Mouse (Mus musculus) gastrocnemius, postnatal 36 days (tissue): ENCODE results near the gene Usb1. TPM values are rescaled to one million over a fixed set of nuclear protein-coding genes. Genes with fewer than 3 reads are reported as not detected.
A peak's percentile ranks its signal among the peaks of the same experiment; 100 is the strongest.

Source experiments
- DNase-seq, 2 experiments: peaks; one replicate each; pipeline ENCODE4 v3.0.0; 2022
- intact Hi-C: fragments of 180-260 bp; cut with DNase I; formaldehyde crosslinking; loops from one replicate; pipeline ENCODE4 v1.15.1; 2025
- long read RNA-seq, 2 experiments: library from polyadenylated mRNA; stranded (forward); transcript quantifications; one replicate each; pipeline ENCODE4 v2.0.0; 2021
- total RNA-seq, 2 experiments: library from RNA; stranded (reverse); gene quantifications; 2 replicates each; pipeline ENCODE4 v1.2.3; 2021

Gene Usb1
- 1 to 10 TPM; 4.4 to 5.7 TPM for total RNA-seq
- long read RNA-seq, experiment 1, partial matches to known transcripts: 0 of 4 reads
- long read RNA-seq, experiment 1, other reads (novel, unspliced or antisense): 1 of 4 reads
- long read RNA-seq, experiment 2, transcript Usb1-201 (7 exons, 1,758 nt): major isoform, 6 of 8 reads
- long read RNA-seq, experiment 2, partial matches to known transcripts: 2 of 8 reads
- long read RNA-seq, experiment 2, other reads (novel, unspliced or antisense): 0 of 8 reads

- DNase-seq: peak; percentile 91 to 94
- intact Hi-C loops: loop anchor here (1.0 kb wide), 1 partner anchor 77 kb away; no protein-coding TSS in a partner anchor
Observed at GRCm38 (mm10) chr8:95331720-95332436, at the start of gene Usb1, which contains the start of gene Zfp319. Gene Usb1, plus strand, starts transcription at chr8:95332284. Gene Zfp319, minus strand, starts transcription at chr8:95331950.

- intact Hi-C loops: no loop called here
- no peak for DNase-seq
Observed at GRCm38 (mm10) chr8:95289066-95289650, 42.9 kb upstream of the Usb1 start.

- intact Hi-C loops: no loop called here
- peak; percentile 86 to 91 for DNase-seq
Observed at GRCm38 (mm10) chr8:95293172-95293571, 38.9 kb upstream of the Usb1 start.

GRCm38 (mm10) chr8:95293891-95294290, 38.2 kb upstream of the Usb1 start:
- DNase-seq: peak; percentile 17 to 20
- intact Hi-C loops: no loop called here

GRCm38 (mm10) chr8:95302410-95302809, 29.7 kb upstream of the Usb1 start:
- intact Hi-C loops: loop anchor here (10.0 kb wide), 1 partner anchor 208 kb away; no protein-coding TSS in a partner anchor
- DNase-seq: no peak

GRCm38 (mm10) chr8:95305526-95305925, 26.6 kb upstream of the Usb1 start:
- DNase-seq: no peak
- intact Hi-C loops: loop anchor here (10.0 kb wide), 1 partner anchor 211 kb away; no protein-coding TSS in a partner anchor

GRCm38 (mm10) chr8:95306431-95306830, 25.7 kb upstream of the Usb1 start, which contains the start of gene Cngb1:
Gene Cngb1, minus strand, starts transcription at chr8:95306585.
- intact Hi-C loops: loop anchor here (10.0 kb wide), 1 partner anchor 212 kb away; no protein-coding TSS in a partner anchor
- DNase-seq: no peak

- intact Hi-C loops: no loop called here
- DNase-seq: no peak
Observed at GRCm38 (mm10) chr8:95310342-95310970, 21.6 kb upstream of the Usb1 start, which contains the start of gene Tepp. Gene Tepp, plus strand, starts transcription at chr8:95310566.

- no peak for DNase-seq
Observed at GRCm38 (mm10) chr8:95312836-95313235, 19.2 kb upstream of the Usb1 start.

GRCm38 (mm10) chr8:95313857-95314256, 18.2 kb upstream of the Usb1 start:
- intact Hi-C loops: no loop called here
- no peak for DNase-seq

More at GRCm38 (mm10) chr8:95312836-95313235, 19.2 kb upstream of the Usb1 start:
- intact Hi-C loops: no loop called here

- intact Hi-C loops: no loop called here
- no peak for DNase-seq
Observed at GRCm38 (mm10) chr8:95314707-95315106, 17.4 kb upstream of the Usb1 start.

- intact Hi-C loops: no loop called here
- no peak for DNase-seq
Observed at GRCm38 (mm10) chr8:95315350-95315749, 16.7 kb upstream of the Usb1 start.

- DNase-seq: peak in 1 of 2 experiments; percentile 29
- intact Hi-C loops: no loop called here
Observed at GRCm38 (mm10) chr8:95320224-95321139, 11.6 kb upstream of the Usb1 start.

GRCm38 (mm10) chr8:95323201-95323600, 8.9 kb upstream of the Usb1 start:
- DNase-seq: no peak
- intact Hi-C loops: no loop called here

GRCm38 (mm10) chr8:95324646-95325045, 7.4 kb upstream of the Usb1 start:
- intact Hi-C loops: loop anchor here (2.0 kb wide), 1 partner anchor 60 kb away; no protein-coding TSS in a partner anchor

GRCm38 (mm10) chr8:95326822-95327221, 5.3 kb upstream of the Usb1 start:
- intact Hi-C loops: no loop called here
- DNase-seq: no peak

More at GRCm38 (mm10) chr8:95324646-95325045, 7.4 kb upstream of the Usb1 start:
- DNase-seq: no peak

GRCm38 (mm10) chr8:95327866-95328465, 4.1 kb upstream of the Usb1 start:
- DNase-seq: no peak
- intact Hi-C loops: no loop called here

GRCm38 (mm10) chr8:95330367-95330766, 1.7 kb upstream of the Usb1 start:
- intact Hi-C loops: no loop called here
- no peak for DNase-seq

- intact Hi-C loops: loop anchor here (1.0 kb wide), 1 partner anchor 76 kb away; no protein-coding TSS in a partner anchor
- peak in 1 of 2 experiments; percentile 48 for DNase-seq
Observed at GRCm38 (mm10) chr8:95331156-95331719, 846 bp upstream of the Usb1 start.
